Mouse (Mus musculus) forebrain, embryonic 14.5 days (tissue): ENCODE data around the gene Nectin4. TPM values are rescaled to one million over a fixed set of nuclear protein-coding genes. Genes with fewer than 3 reads are reported as not detected.
A peak's percentile ranks its signal among the peaks of the same experiment; 100 is the strongest.

Source experiments
- ATAC-seq: fragments of 200-750 bp; cut with Nextera tagmentation; 2 replicates; pipeline ENCODE4 v1.8.0; 2017; ENCODE audit warnings: mild to moderate bottlenecking, moderate library complexity
- DNase-seq: peaks from one replicate; pipeline ENCODE4 v3.0.0-alpha.2; 2015; ENCODE audit warnings: low spot score
- H3K27ac ChIP-seq: fragments of 300-500 bp; sonication (generic); 2 replicates; pipeline ENCODE4 v1.5.1; 2014; ENCODE audit warnings: low read depth, mild to moderate bottlenecking, control low read depth, low read length, moderate library complexity
- H3K27me3 ChIP-seq: fragments of 300-500 bp; sonication (generic); replicated peaks from 2 replicates; pipeline ENCODE4 v1.6.1; 2014; ENCODE audit warnings: low read length, control low read depth, mixed read lengths; ENCODE audit not compliant: control insufficient read depth, insufficient read depth
- H3K36me3 ChIP-seq: fragments of 300-500 bp; sonication (generic); 2 replicates; pipeline ENCODE4 v1.6.1; 2014; ENCODE audit warnings: low read length, control low read depth; ENCODE audit not compliant: control insufficient read depth, insufficient read depth
- H3K4me1 ChIP-seq: fragments of 300-500 bp; sonication (generic); 2 replicates; pipeline ENCODE4 v1.6.1; 2014; ENCODE audit warnings: antibody characterized with exemption, low read length, control low read depth; ENCODE audit not compliant: control insufficient read depth, insufficient read depth
- H3K4me2 ChIP-seq: fragments of 300-500 bp; sonication (generic); 2 replicates; pipeline ENCODE4 v1.6.1; 2014; ENCODE audit warnings: mild to moderate bottlenecking, control low read depth, low read length
- H3K4me3 ChIP-seq: fragments of 300-500 bp; sonication (generic); 2 replicates; pipeline ENCODE4 v1.5.1; 2014; ENCODE audit warnings: low read depth, low read length, control low read depth
- H3K9ac ChIP-seq: fragments of 300-500 bp; sonication (generic); 2 replicates; pipeline ENCODE4 v1.6.1; 2014; ENCODE audit warnings: mild to moderate bottlenecking, low read length, control low read depth, moderate library complexity
- H3K9me3 ChIP-seq: fragments of 300-500 bp; sonication (generic); replicated peaks from 2 replicates; pipeline ENCODE4 v1.6.1; 2016; ENCODE audit warnings: low read length, control low read depth, mixed read lengths; ENCODE audit not compliant: control insufficient read depth
- WGBS: fragments of 180-500 bp; shearing (Covaris S2); extraction: QIAGEN DNeasy Blood & Tissue Kit; methylation state at CpG from one replicate; pipeline ENCODE4 v1.1.7; 2014; 5-methylcytosine and 5-hydroxymethylcytosine counted together
- polyA plus RNA-seq: library from polyadenylated mRNA; unstranded; fragments of >200 nt; fragmentation: Nextera tagmentation; extraction: Ambion mirVana; gene quantifications from 2 replicates; pipeline ENCODE4 v1.2.1, GENCODE M21; 2014

Nectin4 gene
- polyA plus RNA-seq, 1 experiment from 2014 or later, result 0.11 TPM

DNA sequence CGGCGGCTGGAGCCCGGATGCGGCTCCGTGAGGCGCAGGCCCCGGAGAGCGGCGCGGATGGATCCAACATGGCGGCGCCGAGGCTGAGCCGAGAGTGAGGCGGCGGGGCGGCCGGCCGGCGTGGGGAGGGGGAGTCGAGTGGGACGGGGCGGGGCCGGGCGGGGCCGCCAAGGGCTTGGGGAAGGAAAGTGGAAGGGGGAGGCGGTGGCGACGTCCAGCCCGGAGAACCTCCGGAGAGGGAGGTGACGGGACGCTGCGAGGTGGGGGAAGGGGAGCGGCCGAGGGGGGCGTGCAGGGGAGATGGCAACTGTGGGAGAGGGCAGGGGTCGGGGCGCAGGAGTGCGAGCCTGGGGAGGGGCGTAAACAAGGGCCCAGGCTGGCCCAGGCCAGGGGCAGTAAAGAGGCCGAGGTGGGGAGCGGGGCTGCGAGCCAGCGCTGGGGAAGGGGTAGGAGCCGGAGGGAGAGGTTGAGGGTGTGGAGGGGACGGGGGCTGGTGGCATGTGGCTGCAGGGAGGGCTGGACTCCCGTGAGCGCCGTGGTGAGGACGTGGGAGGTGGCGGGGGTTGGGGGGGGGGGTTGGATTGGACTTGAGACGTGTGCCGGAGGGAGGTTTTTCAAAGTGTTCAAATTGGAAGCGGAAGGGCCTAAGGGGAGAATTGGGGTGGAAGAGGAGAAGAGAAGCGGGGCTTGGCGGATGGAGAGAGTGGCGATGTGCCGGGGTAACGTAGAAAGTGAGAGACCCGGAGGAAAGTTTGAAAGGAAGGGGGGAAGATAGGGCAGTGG, 40.3 kb upstream of the Nectin4 start:
- Histone ChIP-seq H3K4me3 (peak overlapping the region; percentile 84), H3K27ac (peak overlapping the region; percentile 97), H3K4me2 (peak overlapping the region; percentile 52), H3K27me3 (no peaks in the 10 kb centered on the region), H3K4me1 (peaks cover 19% of the 10 kb centered on the region), H3K9me3 (no peaks in the 10 kb centered on the region), H3K9ac (peak overlapping the region; percentile 79), H3K36me3 (peaks cover 6% of the 10 kb centered on the region; the same call in 1 of the 2 replicates)
- 1% methylated on average over 59 of the region's 61 CpGs for WGBS
- peak; percentile 91 for DNase-seq
- ATAC-seq, result peak; percentile 87

DNA sequence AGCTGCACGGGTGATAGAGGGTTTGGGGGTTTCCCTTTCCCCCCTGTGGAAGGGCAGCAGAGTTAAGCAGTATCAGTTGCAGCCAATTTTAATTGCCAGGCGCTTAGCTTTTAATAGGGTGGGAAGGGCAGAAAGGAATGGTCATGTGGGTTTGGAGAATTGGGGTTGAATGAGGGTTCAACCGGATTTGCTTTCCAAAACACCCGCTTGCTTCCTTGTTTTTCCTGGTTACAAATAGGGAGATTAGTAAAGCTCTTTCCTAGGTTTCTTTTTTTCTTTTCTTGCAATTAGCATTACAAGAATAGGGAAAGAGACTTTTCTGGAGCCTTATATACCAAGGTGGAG, 39.7 kb upstream of the Nectin4 start:
- DNase-seq (peak; percentile 41), ATAC-seq (no peak; the same call in 1 of the 2 replicates)
- Histone ChIP-seq H3K4me2 (peak overlapping the region; percentile 52), H3K4me3 (peak overlapping the region; percentile 84), H3K27ac (peak overlapping the region; percentile 97; the same call in 1 of the 2 replicates), H3K4me1 (peaks cover 19% of the 10 kb centered on the region), H3K9me3 (no peaks in the 10 kb centered on the region), H3K36me3 (peaks cover 6% of the 10 kb centered on the region; the same call in 1 of the 2 replicates), H3K9ac (peak overlapping the region; percentile 79), H3K27me3 (no peaks in the 10 kb centered on the region)
- 0% methylated on average over 4 of the region's 4 CpGs for WGBS

DNA sequence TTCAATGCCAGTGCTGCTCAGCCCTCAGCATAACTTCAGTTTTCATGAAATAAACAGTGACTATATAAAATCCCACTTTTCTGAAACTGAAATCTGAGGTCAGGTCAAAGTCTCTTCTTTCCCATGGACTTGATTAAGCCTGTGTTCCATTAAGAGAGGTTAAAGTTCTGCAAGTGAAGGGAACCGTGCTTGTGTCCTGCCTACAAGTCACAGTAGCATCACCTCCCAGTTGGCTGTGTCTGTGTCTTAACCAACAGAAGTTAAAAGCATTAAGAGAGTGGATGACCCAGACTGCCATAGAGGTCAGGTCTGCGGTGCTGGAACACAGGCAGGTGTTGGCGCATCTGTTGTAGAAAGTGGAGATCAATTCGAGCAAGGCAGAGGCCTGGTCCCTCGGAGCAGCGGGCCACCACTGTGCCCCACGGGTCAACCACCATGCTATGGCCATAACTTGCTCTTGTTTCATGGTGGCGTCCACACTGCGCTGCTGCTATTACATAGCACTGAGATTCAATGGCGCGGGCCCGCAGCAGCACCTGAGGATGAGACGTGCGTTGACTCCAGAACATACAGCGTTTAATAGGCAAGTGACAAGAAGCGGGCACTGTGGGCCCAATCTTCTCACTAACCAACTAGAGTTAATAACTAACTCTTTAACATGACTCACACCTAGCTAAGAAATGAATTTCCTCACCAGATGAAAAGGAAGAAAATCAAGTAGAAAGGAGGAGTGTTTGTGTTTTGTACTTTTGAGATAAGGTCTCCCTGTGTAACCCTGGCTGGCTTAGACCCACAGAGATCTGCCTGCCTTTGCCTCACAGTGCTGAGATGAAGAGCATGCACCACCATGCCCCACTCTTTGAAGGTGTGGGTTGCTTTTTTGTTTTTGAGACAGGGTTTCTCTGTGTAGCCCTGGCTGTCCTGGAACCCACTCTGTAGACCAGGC, 27.4 kb upstream of the Nectin4 start:
- Histone ChIP-seq H3K27me3 (no peaks in the 10 kb centered on the region), H3K4me1 (peaks cover 14% of the 10 kb centered on the region), H3K9me3 (peaks cover 3% of the 10 kb centered on the region; the same call in 1 of the 2 replicates), H3K9ac (no peak overlapping the region), H3K4me3 (no peak overlapping the region), H3K36me3 (peaks cover 60% of the 10 kb centered on the region), H3K4me2 (no peak overlapping the region), H3K27ac (no peak overlapping the region)
- DNase-seq (no peak), ATAC-seq (no peak)
- 98% methylated on average over 16 of the region's 16 CpGs for WGBS

DNA sequence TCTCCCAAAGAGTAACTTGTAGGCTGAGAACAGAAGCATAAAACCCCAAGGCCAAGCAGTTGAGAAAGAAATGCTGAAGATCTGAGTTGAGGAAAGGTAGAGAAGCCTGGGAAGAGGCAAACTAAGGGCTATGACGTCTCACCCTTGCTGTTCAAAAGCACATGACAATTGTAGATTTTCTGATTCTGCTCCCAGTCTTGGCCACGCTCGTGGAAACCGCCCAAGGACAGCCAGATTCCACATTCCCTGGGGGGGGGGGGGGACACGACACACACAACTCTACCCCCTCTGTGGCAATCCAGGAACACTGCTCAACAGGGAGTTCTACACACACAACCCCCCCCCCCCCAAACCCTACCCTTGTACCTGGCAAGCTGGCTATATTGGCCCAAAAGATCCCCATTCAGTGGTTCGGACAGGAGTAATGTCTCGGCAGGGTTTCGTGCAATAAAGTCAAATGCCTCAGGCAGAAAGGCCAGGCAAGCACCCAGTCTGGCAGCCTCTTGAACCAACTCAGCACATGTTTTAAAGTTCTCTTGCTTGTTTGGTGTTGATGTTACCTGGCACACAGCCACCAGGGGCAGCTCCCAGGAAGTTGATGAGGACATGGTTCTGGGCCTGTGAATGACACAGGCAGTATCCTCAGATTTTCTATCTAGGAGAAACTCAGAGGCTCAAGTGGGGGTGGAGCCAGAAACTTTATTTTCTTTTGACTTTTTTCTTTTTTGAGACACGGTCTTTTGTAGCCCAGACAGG, 25.8 kb upstream of the Nectin4 start:
- H3K4me1 ChIP-seq, result peaks cover 14% of the 10 kb centered on the region
- WGBS, result 92% methylated on average over 8 of the region's 9 CpGs
- no peak overlapping the region for H3K4me2 ChIP-seq
- H3K4me3 ChIP-seq, result no peak overlapping the region
- peaks cover 44% of the 10 kb centered on the region for H3K36me3 ChIP-seq
- ATAC-seq (no peak), DNase-seq (no peak)
- no peaks in the 10 kb centered on the region for H3K27me3 ChIP-seq
- no peak overlapping the region for H3K9ac ChIP-seq
- H3K27ac ChIP-seq, result no peak overlapping the region
- peaks cover 3% of the 10 kb centered on the region; the same call in 1 of the 2 replicates for H3K9me3 ChIP-seq

DNA sequence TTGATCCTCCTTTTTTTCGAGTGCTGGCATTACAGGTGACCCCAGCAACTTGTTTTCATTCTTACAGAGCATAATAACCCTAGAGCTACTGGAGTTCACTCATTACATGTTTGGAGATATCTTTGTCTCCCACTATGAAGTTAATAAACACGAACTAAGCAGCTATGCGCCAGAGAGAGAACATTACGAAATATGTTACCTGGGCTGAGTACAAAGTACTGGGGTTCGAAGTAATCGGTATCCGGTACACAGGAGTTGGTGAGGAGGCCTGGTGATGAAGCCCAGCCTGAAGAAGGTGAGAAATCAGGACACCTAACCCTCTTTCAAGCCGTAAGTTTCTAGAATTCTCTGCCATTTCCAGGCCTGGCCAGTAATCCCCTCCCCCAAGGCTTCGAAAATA, 25.2 kb upstream of the Nectin4 start:
- Histone ChIP-seq H3K4me1 (peaks cover 14% of the 10 kb centered on the region), H3K4me2 (peak overlapping the region; percentile 83), H3K9me3 (peaks cover 3% of the 10 kb centered on the region; the same call in 1 of the 2 replicates), H3K36me3 (peaks cover 38% of the 10 kb centered on the region), H3K4me3 (peak overlapping the region; percentile 95), H3K27me3 (no peaks in the 10 kb centered on the region), H3K9ac (peak overlapping the region; percentile 84; the same call in 1 of the 2 replicates), H3K27ac (no peak overlapping the region)
- peak; percentile 13; the same call in 1 of the 2 replicates for ATAC-seq
- 79% methylated on average over 9 of the region's 9 CpGs for WGBS
- DNase-seq, result no peak

DNA sequence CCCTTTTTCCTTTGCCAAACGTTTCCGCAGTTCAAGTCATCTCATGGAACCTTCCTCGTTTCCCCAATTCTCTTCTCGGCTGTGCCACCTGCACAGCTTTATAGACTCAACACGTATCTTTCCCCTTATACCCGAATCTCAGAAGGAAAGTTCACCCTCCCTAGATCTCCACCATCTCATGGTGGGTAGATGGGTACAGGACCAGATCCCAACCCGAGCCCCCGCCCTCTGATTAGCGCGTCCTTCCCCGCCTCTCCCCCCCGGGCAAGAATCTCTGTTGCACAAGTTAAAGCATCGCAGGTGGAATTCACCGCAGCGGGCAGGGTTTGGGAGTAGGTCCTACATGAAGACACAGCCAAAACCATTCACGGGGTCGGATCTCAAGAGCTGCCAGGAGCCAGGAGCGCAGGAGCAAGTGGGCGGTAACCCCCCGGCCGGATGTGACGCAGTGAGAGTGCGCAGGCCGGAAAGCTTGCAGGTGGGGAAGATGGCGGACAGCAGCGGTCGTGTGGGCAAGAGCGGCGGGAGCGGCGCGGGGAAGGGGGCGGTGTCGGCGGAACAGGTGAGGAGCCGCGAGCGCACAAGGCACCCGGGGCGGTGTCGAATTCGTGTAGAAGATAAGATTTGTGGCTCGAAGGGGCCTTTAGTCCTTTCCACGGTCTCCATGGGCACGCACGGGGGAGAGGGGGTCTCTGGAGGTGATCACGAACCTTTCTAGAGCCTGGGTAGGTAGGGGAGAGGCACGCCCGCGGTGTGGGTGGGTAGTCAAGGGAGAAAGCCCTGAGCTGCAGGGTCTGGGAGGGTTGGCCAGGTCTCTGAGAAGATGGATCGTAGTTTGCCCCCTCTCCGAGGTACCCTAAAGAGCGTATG, 24.4 kb upstream of the Nectin4 start, which contains the start of the genes Nit1 and Pfdn2:
TSS of gene Nit1 (minus strand) at position 422 of the 870 bp plus-strand sequence.
TSS of gene Pfdn2 (plus strand) at position 446 of the 870 bp plus-strand sequence.
- H3K27me3 ChIP-seq, result no peaks in the 10 kb centered on the region
- peak within 1 kb of the TSS; percentile 83 for H3K4me2 ChIP-seq
- ATAC-seq, result peak; percentile 96
- H3K4me3 ChIP-seq, result peak within 1 kb of the TSS; percentile 95
- peaks cover 3% of the 10 kb centered on the region; the same call in 1 of the 2 replicates for H3K9me3 ChIP-seq
- peaks cover 14% of the 10 kb centered on the region for H3K4me1 ChIP-seq
- H3K27ac ChIP-seq, result peak within 1 kb of the TSS; percentile 52
- DNase-seq, result peak; percentile 95
- WGBS, result 1% methylated on average over 53 of the region's 53 CpGs
- peak within 1 kb of the TSS; percentile 84 for H3K9ac ChIP-seq
- H3K36me3 ChIP-seq, result peaks cover 30% of the 10 kb centered on the region

DNA sequence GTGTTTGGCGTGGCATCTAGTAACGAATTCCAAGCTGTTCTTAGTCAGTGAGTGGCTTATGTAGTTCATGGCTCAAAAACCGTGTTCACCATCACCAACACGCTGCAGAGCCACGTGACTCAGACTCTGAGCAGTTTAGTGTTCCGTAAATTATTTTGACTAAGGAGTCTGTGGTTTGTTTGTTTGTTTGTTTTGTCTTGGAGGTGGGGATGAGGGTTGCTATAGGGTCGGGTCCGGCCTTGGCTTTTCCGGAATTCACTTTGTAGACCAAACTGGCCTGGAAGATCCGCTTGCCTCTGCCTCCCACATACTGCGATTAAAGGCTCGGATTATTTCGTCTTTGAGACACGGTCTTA, 23.8 kb upstream of the Nectin4 start:
- peaks cover 14% of the 10 kb centered on the region for H3K4me1 ChIP-seq
- peak overlapping the region; percentile 84 for H3K9ac ChIP-seq
- no peak for DNase-seq
- ATAC-seq, result no peak; the same call in 1 of the 2 replicates
- peak overlapping the region; percentile 95 for H3K4me3 ChIP-seq
- H3K36me3 ChIP-seq, result peaks cover 24% of the 10 kb centered on the region
- peaks cover 3% of the 10 kb centered on the region; the same call in 1 of the 2 replicates for H3K9me3 ChIP-seq
- no peaks in the 10 kb centered on the region for H3K27me3 ChIP-seq
- peak overlapping the region; percentile 52 for H3K27ac ChIP-seq
- WGBS, result under 1% methylated on average over 14 of the region's 14 CpGs
- H3K4me2 ChIP-seq, result peak overlapping the region; percentile 83
